Mouse (Mus musculus): ENCODE measurements around the gene Ptprg.

DNA sequence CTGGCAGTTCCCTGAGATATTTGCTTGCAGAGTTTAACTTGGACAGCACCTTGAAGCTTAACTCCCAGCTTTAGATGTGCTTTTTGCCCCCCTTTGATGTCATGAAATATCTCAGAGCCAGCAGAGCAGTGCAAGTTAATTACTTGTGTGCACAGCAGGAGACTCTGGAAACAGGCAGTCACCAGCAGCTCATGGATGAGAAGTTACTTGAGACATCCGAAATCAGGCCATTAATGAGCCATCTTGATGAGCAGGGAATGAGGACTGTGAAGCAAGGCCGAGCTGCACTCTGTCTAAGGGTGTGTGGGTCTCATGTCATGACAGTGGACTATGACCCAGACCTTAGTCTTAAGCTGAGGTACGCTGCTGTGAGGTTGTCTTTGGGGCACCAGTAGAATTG, 379.2 kb downstream of the Ptprg start:
- TF ChIP-seq CTCF (IDR thresholded peaks at IDR 0.05; ENCODE audit: borderline replicate concordance, extremely low read depth, insufficient read depth, insufficient read length): no peak
- TF ChIP-seq POLR2A (IDR thresholded peaks at IDR 0.05; ENCODE audit: borderline replicate concordance, extremely low read depth, insufficient read depth, insufficient read length, poor library complexity, severe bottlenecking): no peak
